Mouse (Mus musculus) 3134 (cell line): ENCODE results near the gene Sergef.

Source experiments
- DNase-seq: peaks from one replicate; pipeline ENCODE4 v3.0.0-alpha.2; 2011; ENCODE audit warnings: low spot score; ENCODE audit not compliant: insufficient read length; ENCODE audit errors: extremely low read depth

Gene Sergef

DNA sequence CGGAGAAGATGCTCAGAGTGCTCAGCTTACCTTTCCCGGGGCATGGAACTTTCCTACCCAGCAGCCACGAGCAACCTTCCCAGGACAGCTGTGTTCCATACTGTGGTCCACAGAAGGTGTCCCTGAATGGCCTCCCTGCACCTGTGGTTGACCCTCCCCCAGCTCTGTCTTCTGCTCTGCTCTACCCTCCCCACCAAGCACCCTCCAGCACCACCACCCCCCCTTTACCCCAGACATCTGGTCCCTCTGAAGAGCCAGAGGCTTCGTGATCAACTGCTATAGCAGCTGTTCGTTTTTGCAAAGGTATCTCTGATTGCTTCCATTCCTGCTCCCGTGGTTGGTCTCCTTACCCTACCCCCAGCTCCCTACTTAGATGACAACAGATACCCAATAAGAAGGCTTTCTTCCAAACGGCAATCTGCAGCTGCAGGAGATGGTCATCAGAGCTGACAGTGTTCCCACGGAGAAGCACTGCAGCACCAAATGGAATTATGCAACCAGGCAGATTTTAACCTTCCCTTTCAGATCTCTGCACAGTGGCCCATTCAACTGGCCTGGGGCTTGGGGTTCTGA lies 58.2 kb downstream of the Sergef start:
- DNase-seq = no peak

DNA sequence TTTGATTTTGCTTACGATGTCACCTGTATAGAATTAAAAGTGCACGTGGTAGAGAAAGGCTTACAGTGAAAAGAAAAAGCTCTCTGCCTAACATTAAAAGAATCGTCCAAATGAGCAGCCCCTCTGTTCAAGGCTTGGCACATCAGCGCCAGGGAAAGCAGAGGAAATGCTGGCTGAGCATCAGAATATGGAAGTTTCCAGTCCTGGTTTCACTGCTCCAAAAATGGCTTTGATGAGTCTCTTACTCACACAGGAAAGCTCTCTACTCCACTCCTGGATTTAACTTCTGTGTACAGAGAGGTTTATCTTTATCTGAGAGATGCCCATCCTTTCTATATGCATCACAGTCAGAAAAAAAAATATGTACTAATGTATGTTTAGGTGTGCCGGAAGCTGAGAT lies 61.5 kb downstream of the Sergef start:
- DNase-seq = no peak

DNA sequence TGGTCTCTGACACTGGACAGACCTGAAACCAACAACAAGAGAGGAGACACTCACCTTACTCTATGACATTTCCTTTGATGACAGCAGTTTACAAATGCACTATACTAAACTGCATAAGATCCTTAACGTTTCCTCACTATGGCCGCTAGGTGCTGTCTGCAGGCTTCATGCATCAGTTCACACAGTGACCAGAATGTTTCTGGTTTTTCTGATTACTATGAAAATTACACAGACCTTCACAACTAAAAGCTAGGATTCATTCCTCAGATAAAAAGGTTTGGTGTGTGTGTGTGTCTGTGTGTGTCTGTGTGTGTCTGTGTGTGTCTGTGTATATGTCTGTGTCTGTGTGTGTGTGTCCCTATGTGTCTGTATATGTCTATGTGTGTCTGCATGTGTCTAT lies 63.7 kb downstream of the Sergef start:
- DNase-seq = no peak

DNA sequence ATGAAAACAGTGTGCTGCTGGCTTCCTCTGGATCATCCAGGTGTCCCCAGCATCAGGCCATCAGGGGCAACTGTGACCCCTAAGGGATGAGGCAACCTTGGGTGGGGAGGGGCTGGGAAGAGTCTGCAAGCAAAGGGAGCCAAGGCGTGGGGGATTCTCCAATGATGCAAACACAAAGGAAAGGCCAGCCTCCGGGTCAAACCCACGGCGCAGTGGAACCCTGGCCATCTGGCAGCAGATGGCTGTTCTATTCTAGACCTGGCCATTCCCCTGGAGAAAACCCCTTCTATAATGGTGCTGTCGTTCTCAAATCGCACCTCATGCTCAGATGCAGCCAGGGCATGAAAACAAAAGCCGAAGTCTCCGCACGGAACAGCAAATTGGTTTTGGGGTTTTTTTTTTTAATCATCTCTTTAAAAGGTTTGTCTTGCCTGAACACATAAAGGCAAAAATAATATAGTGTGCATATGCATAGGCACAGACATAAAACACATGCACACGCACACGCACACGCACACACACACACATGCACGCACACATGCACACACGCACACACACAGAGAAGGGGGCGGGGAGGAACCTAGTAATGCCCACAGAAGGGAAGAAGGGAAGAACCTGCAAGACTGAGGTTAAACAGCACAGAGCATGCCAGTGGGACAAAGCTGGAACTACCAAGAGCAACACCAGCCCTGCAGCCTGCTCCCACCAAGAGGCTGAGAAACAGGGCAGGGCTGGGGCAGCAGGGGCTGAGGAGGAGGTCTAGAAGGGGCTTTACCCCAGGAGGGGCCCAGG lies 66.6 kb downstream of the Sergef start:
- no peak for DNase-seq

DNA sequence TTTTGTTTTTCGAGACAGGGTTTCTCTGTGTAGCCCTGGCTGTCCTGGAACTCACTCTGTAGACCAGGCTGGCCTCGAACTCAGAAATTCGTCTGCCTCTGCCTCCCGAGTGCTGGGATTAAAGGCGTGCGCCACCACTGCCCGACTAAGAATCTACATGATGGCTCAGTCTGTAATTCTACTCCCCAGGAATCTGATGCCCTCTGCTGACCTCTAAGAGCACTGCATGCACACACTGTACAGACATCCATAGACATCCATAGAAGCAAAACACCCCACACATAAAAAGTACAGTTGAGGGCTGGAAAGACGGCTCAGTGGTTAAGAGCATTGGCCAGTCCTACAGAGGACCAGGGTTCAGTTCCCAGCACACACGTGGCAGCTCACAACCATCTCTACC lies 70.1 kb downstream of the Sergef start:
- DNase-seq = peak; percentile 24

DNA sequence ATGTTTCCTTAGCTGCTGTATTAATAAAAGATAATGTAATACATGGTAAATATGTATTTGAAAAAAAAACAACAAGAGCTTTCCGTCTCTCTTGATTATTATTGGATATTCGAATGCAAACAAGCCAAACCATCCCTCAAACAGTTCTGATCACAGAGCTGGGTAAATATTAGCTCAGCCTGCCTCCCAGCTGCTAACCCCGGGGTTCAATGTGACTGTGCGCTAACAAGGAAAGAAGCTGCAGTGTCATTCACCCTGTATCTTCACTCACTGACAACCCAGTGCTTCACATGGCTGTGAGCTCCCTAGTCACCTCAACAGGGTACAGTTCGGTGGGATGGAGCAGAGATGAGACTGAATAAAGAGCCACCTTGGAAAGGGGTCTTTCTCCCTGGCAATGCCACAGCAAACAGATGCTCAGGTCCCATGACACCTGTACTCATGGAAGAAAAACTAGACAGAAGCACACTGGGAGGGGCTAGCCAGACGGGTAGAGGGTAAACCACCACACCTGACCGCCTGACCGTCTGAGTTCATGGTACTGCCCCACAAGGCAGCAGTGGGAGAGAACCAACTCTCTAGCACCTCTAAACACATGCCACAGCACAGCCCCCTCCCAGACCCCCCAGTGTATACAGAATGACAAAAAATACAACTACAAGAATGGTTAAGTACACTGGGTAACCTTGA lies 73.1 kb downstream of the Sergef start:
- DNase-seq = no peak

DNA sequence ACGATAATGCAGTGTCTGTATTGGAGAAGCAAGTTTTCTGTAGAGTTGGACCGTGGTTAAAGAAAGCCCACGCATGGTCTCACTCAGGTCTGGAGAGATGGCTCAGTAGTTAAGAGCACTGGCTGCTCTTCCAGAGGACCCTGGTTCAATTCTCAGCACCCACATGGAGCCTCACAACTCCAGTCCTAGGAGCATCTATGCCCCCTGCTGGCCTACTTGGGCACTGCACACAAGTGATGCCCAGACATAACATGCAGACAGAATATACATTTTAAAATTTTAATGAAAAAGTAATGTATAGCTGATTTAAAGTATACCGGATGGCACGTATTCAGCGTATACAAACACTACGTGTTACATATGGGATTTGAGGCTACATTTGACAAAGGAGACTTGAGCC lies 74.2 kb downstream of the Sergef start:
- no peak for DNase-seq

DNA sequence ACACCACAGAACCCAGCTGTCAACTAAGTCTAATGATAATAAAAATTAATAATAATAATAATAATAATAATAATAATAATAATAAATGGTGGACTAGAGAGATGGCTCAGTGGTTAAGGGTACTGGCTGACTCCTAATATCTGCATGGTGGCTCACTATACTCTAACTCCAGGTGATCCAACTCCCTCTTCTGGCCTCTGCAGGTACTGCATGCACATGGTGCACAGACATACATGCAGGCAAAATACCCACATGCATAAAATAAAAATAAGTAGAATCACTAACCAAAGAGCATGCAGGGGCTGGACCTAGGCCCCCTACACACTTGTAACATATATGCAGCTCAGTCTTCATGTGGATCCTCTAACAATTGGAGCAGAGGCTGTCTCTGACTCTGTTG lies 75.8 kb downstream of the Sergef start:
- DNase-seq = no peak

DNA sequence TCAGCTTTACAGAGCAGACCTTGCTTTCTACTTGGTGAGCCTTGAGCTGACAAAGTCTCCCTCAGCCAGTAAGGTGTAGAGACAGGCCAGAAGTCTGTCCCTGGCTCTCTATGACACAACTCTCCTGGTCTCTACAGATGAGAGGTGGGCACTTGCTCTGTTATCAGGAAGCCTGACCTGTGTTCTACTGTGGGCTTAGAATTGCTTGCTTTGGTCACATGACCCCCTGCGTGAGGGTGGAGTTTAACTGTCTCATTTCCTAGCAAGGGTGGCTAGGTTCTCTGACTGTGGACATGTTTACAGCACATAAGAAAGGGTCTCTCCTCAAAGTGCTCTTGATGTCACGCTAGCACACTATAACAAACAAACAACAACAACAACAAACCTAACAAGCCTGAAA lies 79.5 kb downstream of the Sergef start:
- no peak for DNase-seq

DNA sequence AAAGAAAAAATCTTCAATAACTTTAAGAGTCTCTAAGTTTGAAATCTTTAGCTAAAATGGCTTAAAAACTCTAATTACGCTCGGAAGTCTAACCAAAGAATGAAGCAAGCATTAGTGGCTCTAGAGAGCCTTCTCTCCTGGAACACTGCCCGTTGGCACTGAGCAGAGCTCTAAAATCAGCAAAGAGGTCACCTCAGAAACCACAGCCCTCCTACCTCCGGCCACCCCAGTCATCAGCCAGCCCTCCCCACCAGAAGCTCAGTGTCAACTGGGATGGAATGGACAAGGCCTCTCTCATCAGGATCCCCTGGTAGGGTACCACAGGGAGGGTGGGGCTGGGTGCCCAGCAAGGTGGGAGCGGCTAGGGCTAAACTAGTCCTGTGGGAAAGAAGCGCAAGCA lies 80.0 kb downstream of the Sergef start:
- DNase-seq = peak; percentile 54

DNA sequence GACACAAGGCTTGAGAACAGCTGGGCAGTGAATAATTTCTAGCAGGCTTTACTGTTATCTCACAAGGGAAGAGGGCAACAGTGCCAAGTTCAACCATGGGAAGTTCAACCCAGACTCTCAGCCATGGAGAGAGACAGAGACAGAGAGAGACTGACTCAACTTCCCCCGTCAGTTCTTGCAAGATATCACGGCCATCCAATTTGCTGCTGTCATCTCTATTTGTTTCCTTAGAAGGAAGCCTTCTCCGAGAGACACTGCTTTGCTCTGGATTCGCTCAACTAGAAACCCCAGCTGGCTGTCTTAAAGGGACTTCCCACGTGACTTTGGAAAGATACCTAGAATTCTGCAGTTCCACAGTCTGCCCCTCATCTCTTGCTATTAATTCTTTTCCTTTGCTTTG lies 80.6 kb downstream of the Sergef start:
- no peak for DNase-seq

DNA sequence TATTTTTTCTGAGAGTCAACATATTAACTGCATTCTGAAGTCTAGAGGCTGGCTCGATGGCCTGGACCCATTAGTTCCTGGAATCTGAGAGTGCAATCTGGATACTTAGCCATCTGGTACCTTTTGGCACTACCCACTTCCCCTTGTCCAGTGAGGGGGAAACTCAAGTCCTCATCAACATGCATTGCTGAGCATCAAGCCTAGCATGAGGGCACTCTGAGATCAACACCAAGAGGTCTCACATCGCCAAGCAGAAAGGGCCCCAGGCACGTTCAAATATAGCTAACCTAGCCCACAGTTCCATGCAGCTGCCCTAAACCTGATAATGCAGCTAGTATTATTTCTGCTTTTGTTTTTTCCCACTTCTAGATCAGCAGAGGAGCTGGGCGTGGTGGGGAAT lies 81.6 kb downstream of the Sergef start:
- no peak for DNase-seq

DNA sequence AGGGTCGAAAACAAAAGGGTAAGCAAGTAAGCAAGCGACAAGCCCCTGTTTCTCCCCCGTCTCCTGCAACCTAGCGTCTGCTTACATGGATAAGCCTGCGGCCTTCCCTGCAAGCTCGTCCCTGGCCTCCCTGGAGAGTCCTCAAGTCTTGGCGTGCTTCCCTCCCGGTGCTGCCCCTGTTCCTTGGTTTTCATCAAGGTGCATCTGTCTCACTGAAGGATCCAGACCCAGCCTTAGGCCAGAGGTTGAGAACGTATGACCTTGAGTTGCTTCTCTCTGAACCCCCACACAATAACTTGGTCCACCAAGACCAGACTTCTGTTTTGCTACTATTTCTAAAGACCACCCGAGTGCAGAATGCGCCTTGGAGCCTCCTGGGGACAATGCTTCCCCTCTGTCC lies 82.2 kb downstream of the Sergef start:
- DNase-seq = no peak

DNA sequence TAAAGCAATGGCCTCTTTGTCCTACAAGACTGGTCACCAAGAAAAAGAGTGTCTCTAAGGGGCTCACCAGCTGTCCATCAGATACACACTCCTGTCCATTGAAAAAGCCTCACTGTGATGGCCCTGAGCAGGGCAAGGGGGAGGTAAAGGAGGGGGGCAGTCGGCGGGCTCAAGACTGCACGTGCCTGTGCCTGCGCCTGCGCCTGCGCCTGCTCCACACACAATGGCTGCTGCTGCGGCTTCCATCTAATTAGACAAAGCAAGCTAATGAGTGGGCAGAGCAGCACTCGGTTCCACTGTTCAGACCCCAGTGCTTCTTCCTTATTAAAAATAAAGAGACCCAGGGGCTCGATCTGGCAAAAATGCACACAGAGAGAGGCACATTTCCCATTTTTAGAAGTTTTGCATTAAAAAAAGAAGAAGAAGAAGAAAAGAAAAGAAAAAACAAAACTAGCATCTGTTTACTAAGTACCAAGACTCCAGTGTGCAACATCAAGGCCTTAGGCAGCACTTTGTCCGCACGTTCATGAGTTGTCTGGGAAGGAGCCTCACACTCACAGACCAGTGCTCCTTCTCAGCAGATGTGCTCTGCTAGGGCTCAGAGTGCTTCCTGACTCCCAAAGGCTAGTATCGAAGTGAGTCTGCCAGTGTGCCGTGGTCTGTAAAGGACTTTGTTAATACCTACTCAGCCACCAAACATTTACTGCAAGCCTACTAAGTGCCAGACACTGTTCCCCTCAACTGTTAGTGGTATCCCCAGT lies 83.1 kb downstream of the Sergef start:
- no peak for DNase-seq

DNA sequence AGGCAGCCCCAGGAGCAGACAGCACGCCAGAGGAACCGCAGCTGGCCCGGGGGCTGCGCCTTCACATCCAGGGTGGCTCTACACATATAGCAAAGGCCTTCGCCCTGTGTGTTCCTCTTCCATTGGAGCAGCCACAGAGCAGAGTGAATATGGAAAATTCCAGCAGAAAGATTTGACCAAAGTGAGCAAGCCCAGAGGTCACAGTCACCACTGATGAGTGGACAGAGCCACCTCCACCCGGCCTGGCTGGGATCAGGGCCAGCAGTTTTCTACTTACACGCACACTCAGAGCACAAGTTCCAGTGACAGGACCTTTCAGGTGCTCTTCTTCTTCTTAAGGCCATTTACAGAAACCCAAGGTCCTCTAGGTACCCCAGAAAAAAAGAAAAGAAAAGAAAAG lies 83.9 kb downstream of the Sergef start:
- peak; percentile 32 for DNase-seq

DNA sequence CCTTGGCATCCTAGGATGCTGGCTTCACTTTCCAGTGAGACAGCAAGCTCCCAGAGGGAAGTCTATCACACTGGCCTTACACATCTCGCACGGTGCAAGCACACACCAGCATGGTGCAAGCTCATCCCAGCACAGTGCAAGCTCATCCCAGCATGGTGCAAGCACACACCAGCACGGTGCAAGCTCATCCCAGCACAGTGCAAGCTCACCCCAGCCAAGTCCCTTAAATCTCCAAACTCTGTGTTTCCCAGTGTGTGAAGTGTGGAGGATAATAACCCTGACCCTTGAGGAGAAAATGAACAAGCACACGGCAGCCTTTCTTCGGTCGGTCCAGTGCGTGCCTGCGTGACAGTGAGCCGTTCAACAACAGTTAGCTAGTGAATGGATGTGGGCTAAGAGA lies 84.8 kb downstream of the Sergef start:
- DNase-seq = no peak

DNA sequence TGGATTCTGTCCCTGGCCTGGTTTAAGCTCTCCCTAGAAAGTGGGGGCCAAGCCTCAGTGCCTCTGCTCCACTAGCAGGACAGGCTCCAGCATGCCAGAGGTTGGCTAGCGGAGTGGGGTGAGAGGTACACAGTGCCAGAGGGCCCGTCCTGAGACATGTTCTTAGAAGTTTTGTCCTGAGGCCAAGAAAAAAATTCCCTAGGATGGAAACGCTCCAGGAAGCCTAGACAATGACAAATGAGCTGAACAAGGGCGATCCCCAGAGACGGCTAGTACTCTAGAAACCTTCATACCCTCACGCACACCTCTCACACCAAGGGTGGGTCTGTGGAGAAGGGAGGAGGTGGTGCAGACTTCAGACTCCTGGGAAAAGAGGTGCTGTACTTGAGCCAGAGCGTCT lies 85.6 kb downstream of the Sergef start:
- DNase-seq = no peak

DNA sequence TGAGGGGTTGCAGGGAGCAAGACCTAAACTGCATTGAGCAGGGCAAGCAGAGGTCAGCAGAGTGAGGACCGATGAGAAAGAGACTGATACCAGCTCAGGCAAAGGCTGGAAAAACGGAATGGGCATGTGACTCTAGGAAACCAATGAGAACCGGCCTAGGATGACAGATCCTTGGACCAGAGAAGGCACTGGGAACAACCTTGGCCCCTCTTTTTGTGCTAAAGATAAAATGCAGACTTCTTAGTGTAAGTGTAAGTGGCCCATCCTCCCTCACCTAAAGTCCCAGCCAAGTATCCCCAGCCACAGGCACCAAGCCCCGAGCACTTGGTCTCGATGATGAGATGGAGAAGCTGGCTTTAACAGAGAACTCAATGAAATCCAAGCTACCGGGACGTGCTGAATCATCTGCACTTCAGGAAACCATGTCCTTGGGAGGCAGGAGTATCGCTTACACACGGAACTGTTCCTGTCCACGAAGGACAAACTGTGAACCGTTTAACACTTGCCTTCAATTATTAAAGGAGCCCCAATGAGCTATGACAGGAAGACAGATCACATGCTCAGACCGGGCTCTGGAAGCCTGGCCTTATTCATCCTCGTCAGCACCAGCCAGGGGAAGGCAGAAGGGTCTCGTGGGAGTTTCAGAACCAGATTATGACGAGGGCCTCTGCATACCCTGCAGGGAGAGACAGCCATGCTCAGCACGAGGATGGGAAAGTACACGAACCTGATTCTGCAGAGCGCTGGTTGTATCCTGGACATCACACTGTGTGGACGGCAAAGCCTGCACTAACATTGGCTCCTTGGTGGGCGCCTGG lies 87.5 kb downstream of the Sergef start:
- DNase-seq = no peak

DNA sequence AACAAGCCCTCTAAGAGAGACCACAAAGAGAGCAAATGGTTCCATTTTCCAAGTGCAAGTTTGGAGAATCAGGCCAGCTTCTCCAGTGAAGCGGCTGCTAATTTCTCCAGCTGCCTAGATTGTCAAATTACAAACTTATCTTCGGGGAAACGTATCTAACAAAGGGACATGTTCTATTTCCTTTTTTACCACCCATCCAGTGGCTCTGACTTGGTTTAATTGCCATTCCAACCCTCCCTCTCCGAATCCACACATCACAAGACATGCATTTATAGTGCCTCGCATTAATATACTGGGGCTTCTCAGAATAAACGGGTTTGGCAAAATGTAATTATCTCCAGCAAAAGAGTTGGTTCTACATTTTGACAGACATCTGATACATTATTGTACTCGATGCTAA lies 88.4 kb downstream of the Sergef start:
- no peak for DNase-seq

DNA sequence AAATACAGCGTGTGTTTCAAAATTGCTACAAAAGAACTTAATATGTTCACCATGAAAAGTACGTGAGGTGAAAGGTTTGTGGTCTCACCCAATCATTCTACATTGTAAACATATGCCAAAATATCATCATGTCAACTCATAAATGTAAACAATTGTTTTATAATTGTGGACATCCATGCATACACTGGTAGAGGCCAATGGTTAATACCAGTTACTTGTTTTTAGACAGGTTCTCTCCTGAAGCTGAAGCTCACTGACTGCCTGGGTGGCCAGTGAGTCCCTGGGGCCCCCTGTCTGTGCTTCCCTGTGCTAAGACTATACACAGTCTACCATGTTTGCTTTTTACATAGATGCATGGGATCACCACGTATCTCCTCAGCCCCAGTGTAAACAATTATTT lies 91.5 kb downstream of the Sergef start:
- no peak for DNase-seq

DNA sequence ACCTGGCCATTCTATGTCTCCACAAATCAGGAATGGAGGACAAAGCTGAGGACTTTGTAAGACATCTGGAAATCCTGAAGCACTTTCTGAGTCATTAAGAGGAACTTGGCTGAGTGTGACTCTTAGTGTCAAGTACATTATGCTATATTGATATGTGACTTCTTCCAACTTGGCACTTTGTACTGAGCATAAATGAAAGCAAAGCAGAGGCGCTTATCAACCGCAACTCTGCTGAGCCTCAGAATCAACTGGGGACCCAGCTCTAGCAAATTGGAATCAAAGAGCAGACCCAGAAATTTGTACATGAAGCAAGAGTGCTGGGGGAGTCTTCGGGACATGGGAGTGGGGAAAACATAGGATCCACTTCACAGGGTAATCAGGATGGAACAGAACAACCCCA lies 92.0 kb downstream of the Sergef start:
- DNase-seq = no peak
